Mouse (Mus musculus): ENCODE results near the gene Prkag1.

The Prkag1 gene

DNA sequence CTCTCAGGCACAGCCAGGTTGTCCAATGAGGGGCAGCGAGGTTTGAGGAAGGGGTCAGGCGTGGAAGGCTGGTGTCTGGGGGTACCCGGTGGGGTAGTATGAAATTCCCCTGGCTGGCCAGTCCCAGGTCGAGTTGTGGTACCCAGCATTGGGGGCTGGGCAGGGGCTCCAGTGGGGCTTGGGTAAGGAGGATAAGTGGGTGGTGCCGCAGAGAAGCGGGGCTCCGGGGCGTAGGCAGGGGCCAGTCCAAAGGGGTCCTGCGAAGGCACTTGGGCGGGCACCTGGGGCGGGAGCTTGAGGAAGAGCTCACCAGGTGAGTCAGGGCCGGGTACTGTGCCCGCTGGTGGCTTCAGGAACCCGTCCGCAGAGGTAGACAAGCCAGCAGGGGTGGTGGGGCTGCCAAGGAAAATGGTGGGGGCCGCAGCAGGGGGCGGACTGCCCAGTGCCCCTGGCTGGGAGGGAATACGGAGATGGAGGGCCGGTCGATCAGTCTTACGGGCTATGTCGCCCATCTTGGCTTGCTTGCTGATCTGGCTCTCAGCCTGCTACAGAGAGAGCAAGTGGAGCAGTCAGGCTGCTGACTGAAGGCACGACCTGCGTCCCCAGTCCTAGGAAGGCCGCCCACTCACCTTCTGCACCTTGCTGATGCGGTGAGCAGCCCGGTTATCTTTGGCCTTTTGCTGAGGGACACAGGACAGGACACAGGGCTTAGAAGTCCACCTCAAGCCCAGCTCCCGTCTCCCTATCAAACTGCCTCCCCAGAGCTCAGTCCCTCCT lies 22.0 kb upstream of the Prkag1 start:
- DNase-seq (ENCODE audit: low read depth) = no peak

DNA sequence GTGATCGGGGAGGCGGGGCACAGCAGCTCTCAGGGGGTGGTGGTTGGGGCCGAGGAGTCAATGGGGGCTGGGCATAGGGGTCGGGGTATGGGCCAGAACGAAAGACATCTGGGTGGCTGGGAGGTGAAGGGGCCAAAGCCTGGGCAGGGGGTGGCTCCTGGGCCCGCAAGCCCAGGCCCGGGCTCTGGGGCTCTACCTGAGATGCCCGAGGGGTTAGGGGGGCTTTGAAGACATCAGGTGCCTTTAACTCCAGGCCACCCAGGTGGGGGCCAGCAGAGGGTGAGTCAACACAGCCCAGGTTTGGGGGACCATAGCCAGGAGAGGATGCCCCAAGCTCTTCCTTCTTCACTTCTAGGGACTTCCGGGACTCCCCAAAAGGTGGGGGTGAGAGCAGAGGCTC lies 21.4 kb upstream of the Prkag1 start:
- DNase-seq (ENCODE audit: low read depth) = no peak

DNA sequence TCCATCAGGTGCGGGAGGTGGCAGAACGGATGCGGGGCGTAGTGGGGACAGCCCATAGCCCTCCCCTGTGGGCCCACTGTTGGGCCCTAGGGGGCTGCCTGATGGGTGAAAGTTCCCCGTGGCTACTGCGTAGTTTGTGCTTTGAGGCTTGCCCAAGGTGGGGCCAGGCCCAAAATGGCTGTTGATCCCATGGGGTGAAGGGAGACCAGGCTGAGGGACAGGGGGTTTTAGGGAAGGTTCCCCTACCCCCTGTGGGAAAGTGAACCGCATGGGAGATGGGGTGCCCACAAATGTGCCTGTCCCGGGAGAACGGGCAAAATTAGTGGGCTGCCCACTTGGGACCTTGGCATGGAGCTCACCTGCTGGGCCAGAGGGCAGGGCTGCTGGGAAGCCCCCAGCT lies 20.8 kb upstream of the Prkag1 start:
- DNase-seq (ENCODE audit: low read depth) = no peak

DNA sequence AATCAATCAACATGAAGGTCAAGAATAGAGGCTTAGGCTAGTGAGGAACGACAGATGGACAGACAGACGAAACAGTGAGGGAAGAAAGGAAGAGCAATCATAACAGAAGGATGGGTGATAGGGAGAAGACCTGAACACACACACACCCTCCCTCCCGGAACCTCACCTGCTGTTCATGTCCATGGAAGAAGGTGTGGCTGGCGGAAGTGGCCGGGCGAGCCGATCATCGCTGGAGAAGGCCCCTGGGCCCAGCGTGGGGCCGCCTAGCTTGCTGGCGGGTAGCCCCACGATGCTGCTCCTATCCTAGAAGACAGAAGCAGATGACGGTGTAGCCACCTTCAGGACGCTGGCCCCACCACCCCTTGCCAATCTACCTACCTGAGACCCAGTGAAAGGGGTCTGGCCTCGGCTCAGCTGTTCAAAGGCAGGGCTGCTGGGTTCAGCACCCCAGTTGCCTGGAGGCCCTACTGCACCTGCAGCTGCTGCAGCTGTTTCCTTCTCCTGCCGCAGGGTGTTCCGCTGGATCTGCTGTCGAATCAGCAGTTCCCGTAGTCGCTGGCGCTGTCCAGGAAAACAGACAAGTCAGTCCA lies 20.0 kb upstream of the Prkag1 start:
- no peak for DNase-seq (ENCODE audit: low read depth)

DNA sequence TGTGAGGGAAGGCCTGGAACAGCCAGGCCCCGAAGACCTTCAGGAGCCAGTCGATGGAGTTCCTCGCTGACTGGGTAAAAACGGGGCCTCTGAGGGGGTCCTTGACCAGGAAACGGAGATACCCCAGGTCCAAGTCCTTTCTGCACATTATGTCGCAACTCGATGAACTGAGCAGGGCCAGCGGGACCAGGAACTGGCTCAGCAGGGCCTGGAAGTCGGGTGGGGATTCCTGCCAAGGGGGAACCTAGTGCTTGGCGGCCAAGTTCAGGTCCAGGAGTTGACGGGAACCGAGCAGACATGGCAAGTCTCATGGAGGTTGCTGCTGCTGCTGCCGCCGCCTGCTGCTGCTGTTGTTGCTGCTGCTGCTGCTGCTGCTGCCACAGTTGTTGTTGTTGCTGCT lies 19.3 kb upstream of the Prkag1 start:
- DNase-seq (ENCODE audit: low read depth) = no peak

DNA sequence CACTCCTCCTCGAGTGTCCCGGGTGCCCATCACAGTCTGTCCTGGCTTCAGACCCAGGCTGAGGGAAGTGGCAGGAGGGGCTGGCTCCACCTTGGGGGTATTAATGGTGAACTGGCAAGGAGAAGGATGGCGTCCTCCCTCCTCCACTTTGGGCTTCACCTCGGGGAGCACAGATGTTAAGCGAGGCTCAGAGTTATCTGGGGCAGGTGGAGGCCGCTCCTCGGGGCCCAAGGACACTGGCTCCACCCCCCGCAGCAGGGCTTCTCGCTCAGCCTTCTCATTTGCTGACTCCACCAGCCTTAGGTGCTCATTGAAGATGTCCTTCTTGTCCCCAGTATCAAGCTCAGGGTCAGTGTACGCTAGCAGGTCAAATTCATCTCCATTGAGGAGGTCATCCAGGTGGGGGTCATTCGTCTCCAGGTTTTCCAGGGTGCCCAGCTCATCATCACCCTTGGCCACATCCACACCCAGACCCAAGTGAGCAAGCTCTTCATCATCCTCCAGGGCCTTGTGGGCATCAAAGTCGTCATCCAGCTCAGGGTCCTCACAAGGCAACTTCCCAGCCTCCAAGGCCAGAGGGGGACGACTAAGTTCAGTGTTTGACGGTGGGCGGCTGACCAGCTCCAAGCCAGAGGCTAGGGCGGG lies 18.8 kb upstream of the Prkag1 start:
- no peak for DNase-seq (ENCODE audit: low read depth)

DNA sequence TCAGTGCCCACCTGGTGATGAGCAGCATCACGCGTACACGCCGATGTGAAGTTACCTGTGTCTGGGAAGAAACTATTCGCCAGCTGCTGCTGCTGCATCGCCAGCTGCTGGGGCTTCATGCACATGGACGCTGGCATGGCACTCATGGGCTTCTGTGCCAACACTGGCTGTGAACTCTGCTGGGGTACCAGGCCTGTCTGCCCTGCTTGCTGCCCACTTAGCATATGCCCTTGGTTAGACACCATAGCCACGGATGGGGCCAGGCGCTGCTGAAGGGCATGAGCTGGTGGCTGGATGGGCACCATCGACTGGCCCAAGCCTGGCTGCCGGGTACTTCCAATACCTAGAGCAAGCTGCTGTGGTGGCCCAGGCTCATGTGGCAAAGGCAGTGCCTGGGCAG lies 17.8 kb upstream of the Prkag1 start:
- no peak for DNase-seq (ENCODE audit: low read depth)

DNA sequence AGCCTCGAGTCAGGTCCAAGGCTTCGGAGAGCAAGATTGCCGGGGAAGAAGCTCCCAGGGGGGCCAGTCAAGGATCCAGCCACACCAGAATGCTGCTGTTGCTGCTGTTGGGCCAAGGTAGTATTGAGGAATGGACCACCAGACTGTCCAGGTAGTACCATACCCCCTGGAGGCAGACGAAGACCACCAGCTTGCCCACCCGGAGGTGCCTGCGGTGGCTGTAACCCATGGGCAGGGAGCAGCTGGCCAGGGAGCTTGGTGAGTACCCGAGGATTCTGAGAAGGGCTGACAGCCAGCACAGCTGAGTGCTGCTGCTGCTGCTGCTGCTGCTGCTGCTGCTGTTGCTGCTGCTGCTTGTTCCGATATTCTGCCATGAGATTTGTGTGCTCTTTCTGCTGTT lies 14.8 kb upstream of the Prkag1 start:
- DNase-seq (ENCODE audit: low read depth) = no peak

DNA sequence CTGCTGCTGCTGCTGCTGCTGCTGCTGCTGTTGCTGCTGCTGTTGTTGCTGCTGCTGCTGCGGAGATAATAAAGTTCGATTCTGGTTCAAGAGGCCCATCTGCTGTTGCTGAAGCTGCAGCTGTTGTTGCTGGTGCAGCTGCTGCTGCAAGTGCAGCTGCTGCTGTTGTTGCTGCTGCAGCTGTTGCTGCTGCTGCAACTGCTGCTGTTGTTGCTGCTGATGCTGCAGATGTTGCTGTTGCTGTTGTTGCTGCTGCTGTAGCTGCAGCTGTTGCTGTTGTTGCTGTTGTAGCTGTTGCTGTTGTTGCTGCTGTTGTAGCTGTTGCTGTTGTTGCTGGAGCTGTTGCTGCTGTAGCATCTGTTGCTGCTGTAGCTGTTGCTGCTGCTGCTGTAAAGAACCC lies 13.8 kb upstream of the Prkag1 start:
- no peak for DNase-seq (ENCODE audit: low read depth)

DNA sequence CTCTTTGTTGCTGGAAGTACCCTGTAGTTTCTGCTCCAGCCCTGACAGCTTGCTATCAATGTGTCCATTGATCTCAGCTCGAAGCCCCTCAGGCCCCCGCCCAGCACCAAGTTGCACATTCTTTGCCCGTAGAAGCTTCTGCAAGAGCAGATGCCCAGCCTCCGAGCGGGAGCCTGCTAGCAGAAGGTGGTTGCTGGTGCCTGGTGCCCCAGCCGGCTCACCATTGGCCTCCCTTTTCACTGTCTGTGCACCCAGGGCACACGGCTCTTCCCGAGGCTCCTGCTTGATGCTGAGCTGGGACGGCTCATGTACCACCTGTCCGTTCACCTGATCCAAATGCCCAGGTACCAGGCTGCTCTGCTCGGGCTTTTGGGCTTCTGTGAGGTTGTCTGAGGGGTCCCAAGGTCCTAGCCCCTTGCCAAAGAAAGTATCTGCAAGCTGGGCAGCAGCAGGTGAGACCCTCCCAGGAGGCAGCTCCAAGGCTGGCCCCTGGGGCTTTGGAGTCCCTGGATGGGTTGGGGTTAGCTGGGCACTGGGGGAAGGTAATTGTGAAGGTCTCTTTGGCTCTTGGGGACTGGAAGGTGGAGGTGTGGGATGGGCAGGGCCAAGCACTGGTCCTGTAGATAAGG lies 12.4 kb upstream of the Prkag1 start:
- no peak for DNase-seq (ENCODE audit: low read depth)

DNA sequence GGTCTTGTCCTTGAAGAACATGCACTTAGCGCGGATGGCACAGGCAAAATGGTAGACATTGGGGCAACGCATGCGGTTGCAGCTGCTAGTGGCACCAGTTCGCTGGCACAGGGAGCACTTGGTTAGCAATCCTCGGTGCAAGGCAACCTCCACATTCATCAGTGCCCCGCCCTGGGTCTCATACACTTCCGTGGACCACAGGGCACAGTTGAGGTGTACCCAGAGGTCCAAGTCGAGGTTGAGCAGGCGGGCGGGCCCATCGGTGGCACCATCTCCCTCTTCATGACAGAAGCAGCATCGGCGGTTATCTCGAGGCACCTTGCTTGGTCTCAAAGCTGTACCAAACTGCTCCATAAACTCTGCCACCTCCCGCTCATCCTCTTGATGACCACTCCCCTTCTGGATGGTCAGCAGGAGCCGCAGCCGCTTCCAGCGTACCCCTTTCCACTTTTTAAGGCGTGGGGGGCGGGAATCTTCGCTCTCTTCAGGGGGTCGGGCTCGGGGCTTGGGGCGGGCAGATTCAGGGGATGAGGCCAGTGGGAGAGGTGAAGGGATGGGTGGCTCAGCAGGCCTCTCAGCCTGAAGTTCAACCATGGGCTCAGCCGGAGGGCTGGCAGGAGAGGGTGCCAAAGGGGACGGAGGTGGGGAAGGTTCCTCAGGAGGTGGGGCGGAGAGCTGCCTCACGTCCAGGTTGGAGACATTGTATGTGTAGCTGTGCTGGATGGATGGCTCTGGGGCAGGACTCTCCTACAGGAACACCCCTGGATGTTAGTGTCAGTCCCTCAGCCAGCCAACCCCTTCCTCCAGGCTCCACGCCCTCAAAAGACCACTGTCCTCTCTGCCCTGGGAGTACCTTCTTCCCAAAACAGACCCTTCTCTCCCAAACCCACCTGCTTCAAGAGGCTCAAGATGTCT lies 8.6 kb upstream of the Prkag1 start:
- no peak for DNase-seq (ENCODE audit: low read depth)

DNA sequence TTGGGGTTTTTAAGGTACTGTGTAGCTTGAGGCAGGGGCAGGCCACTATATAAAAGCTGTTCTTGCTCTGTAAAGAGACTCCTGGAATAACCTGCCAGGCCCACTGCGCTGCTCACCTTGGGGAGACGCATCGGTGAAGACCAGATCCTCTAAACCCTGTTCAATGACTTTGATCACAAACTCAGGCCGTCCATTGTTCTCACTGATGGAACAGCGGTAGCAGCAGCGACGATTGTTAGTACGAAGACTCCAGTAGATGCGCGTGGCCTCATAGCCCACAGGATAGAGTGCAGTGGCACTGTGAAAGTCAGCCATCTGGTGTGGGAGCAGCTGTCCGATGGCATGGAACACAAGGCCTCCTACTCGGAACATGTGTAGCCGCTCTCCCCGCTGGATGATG lies 7.8 kb upstream of the Prkag1 start:
- no peak for DNase-seq (ENCODE audit: low read depth)

DNA sequence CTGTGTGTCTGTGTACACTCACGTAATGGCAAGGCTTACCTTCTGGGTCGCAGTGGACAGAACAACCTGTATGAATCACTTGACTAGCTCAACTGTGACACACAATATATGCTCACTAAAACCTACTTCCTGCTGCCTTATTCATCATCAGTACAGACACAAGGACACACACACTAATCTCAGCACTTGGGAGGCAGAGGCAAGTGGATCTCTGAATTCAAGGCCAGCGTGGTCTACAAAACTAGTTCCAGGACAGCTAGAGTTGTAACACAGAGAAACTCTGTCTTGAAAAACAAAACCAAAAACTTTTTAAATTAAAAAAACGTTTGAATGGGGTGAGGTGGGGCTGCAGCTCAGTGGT lies 6.4 kb upstream of the Prkag1 start:
- no peak for DNase-seq (ENCODE audit: low read depth)

DNA sequence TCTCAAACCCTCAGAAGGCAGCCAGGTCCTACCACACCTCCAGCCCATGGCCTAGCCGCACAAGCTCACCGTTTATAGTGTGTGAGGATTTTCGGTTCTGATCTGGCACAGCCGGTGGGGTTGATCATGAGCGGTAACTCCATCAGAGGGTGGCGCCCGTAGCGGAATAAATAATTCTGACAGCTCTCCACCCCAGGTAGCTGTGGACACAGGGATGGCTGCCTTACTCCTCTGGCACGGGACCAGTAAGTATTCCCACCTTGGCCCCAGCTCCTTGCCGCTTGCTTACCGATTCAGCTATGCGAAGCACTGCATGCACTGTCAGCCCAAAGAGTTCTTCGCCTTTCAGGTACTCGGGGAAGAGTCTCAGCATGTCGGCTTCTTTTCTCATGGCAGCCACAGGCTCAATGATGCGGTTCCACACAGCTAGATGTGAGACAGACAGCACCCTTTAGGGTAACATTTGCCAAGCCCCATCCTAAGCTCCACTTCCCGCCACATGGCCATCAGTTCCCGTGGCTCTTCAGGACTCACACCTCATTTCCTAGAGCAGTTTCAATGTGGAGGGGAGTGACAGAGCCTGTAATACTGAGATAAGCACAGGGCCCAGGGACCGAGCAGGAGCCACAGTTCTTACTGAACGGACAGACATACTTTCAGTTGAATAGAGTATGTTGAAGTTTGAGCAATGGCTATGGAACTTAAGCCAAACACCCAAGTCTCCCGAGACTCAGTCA lies 5.9 kb upstream of the Prkag1 start:
- no peak for DNase-seq (ENCODE audit: low read depth)

DNA sequence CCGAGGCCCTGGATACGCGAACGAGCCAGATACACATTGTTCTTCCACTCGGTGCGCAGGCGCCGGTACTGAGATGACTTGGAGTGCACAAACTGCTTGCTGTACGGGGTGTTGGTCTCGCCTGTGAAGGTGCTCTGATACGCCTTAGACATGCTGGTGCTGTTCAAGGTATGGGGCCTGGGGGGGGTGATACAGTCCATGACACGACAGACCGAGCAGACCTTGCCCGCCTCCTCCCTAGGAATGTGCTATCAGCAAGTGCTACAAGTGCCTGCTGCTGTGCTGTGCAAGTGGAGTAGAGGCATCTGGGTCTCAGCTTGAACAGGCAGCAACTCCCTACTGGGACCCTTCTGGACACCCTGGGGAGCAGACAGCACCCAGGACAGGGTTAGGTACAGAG lies 4.0 kb upstream of the Prkag1 start:
- no peak for DNase-seq (ENCODE audit: low read depth)

DNA sequence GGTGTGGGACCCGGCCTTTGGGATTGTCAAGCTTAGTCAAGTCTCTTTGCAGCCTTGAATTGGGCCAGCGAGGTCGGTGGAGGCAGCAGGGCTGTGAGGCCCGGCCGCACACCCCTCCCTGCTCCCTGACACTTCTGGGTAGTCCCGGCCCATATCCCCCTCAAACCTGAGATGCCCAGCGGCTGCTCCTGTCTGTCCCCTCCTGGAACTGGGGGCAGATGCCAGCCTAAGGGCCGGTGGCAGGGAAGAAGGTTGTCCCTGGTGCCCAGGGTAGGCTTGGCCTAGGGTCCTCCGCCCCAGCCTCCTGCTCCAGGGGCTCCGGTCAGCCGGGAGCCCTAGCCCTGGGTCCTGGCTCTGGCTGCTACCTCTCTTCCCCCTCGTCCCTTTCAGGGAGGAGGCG lies 2.7 kb upstream of the Prkag1 start:
- no peak for DNase-seq (ENCODE audit: low read depth)

DNA sequence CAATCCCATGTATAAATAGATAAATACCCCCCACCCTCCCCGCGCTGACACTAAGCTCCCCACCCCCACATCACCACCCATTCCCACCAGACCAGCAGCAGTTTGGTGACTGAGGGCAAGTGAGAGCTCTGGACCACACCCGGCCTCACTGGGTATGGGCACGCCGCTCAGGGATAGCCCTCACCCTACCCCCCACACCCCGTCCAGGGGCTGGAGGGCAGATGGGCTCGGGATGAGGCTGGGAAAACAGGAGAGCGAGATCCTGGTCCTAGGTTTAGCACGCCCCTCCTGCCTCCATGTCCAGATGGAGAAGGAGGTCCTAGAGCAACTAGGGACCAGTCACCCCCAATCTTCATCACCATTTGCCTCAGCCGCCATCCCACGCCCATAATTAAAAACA lies 2.0 kb upstream of the Prkag1 start:
- DNase-seq (ENCODE audit: low read depth) = no peak

DNA sequence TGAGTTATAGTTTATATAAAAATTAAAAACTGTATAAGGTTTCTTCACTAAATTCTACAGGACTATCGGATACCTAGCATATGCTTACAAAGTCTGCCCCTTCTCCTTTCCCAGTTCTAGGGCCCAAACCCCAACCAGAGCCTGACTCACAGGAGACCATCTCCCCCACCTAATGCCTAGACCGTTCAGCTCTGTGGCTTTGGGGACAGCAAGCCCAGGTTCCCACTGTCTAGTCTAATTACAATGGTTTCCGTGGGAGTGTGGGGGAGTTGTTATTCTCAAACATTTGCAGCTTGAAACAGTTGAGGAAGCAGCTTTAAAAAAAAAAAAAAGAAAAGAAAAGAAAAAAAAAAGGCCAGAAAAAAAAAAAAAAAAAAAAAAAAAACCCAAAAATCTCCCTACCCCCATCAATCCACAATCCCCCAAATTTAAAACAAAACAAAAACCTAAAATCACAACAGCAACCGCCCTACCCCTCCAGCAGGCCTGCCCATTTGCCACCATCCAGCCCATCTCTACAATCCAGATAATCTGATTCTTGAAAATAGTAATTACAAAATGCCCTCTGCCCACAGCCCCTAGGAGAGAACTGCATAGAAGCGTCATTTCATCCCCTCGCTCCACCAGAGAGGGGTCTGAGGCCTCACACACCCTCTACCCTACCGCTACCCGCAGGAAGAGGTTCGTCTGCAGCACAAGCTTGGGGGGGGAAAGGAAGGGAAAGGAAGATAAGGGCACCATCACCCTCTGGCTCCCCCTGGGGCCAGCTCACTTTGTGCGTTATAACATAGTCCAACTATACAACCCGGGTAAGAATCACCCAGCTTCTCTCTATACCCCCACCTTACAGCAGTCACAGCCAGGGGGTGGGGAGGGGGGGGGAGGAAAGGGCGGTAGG lies 1.1 kb upstream of the Prkag1 start:
- peak; percentile 90 for DNase-seq (ENCODE audit: low read depth)

DNA sequence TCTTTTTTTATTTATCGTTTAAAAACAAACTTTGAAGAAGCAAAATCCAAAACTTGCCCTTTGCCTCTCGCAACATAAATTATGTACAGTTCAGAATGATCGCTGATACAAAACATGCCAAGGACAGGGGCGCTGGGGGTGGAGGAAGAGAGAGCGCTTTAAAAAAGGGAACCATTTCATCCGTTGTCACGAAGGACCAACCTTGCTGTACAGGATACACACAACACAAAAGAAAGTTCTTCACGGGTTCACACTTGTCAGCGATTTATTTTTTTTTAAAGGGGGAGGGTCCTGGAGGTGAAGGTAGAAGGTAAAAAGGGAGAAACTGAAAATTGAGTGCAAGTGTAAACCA lies 339 bp upstream of the Prkag1 start:
- no peak for DNase-seq (ENCODE audit: low read depth)

DNA sequence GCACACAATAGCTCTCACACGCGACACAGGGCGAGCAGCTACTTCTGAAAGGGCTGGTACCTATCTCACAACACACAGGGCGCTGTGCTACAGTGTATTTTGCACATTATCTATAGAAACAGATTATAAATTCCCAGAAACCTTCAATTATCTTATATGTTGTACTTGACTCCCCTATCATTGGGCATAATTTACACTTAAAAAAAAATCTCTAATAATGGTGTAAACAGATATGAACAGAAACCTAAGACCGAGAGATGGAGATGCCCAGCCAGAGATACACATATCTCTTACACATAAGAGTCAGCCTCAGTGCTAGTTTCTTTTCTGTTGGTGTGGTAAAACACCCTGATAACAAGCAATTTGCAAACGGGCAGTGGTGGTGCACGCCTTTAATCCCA lies 3.7 kb downstream of the Prkag1 start:
- no peak for DNase-seq (ENCODE audit: low read depth)

DNA sequence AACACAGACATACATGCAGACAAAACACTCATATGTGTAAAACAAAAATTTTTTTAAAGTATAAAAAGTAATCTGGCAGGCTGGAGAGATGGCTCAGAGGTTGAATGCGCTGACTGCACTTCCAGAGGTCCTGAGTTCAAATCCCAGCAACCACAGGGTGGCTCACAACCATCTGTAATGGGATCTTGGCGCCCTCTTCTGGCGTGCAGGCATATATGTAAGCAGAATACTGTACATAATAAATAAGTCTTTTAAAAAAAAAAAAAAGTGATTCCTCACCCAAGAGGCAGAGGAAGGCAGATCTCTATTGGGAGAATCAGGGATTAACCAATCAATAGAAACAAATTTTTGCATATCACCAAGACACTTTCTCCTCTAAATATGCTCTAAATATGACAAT lies 7.9 kb downstream of the Prkag1 start:
- DNase-seq (ENCODE audit: low read depth) = peak; percentile 49

Measured in 416B (cell line).